Mouse (Mus musculus): Measurements from ENCODE around the gene Tmprss11d.

DNA sequence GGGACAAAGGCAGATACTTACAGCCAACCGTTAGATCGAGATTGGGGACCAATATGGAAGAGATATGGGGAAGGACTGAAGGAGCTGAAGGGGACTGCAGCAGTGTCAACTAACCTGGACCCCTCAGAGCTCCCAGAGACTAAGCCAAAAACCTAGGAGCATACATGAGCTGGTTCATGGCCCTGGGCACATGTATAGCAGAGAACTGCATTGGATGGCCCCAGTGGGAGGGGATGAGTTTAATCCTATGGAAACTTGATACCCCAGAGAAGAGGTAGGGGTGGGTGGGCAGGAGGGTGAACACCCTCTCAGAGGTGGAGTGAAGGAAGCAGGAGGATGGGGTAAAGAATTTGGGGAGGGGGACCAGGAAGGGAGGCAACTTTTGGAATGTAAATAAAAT, 34.7 kb upstream of the Tmprss11d start:
- TF ChIP-seq POLR2A (IDR thresholded peaks at IDR 0.05; ENCODE audit: low read depth, low read length): no peak
- no peak for TF ChIP-seq CTCF (IDR thresholded peaks at IDR 0.05; ENCODE audit: extremely low read depth, insufficient read length, insufficient replicate concordance, low read depth, low read length)

Data from small intestine, adult 2 months (tissue).